Mouse (Mus musculus) B cell, adult 62 days (primary cell): ENCODE results near the gene Hoxd12. TPM values are rescaled to one million over a fixed set of nuclear protein-coding genes. Genes with fewer than 3 reads are reported as not detected.

Source experiments
- total RNA-seq: library from RNA; stranded (reverse); gene quantifications from 4 replicates; pipeline ENCODE4 v1.2.4, GENCODE M21; 2023

Gene Hoxd12
- not detected in 4 replicates for total RNA-seq

GRCm38 (mm10) chr2:74674881-74675665 lies at the start of gene Hoxd12:
Hoxd12 (plus strand) TSS chr2:74675013.

GRCm38 (mm10) chr2:74659507-74660005 lies 15.3 kb upstream of the Hoxd12 start, which contains the start of gene Evx2:
Evx2 (minus strand) TSS chr2:74659557.

DNA sequence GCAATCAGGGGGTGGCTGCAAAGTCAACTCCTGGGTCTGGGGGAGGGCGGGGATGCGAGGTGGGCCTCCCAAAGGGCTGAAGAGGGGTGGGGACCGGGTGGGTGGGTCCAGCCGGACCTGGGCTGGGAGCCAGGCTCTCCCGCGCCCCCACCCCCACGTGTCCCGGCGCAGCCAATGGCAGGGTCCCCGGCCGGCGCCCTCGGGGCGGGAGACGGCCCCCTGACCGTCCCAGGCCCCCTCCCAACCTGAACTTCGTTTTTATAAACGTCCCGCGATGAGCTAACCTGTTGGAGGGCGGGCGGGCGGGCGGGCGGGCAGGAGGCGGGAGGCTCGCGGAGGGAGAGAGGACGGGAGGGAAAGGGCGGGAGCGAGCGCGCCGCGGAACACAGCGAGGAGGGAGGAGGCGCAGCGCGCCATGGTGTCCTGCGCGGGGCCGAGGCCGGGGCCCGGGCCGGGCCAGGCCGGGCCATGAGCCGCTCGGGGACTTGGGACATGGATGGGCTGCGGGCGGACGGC lies 6.9 kb upstream of the Hoxd12 start, which contains the start of gene Hoxd13:
TSS of gene Hoxd13 (plus strand) at position 469 of the 516 bp plus-strand sequence.

DNA sequence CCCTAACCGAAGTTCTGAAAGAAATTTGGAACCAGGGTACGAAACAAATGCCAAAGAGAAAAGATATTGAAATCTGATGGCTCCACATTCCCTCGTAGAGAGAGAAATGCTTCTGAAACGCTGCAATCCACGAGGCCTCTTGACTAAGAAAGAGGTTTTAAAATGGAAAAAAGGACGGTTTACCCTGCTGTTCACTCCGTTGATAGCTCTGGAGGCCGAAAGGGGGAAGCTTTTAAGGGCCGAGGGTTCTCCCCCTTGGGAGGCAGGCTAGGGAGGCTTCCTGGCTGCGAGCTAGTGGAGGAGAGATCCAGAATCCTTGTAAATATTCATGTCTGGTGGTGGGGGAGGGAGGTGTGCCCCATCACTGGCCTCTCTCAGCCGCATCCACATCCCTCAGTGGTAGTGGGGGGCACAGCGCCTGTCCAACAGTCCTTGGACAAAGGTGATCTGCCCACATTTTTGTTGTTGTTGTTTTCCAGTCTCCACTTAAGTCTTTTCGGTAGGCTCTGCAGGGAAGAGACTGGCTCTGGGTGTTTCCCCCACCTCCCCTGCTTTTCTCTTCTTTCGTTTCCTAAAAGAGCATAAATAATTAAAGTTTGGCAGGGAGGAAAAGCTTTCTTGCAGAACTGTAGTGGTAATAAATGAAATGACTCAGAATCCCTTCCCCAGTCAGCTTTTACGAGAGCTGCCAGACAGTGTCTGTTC lies 4.2 kb downstream of the Hoxd12 start, which contains the start of gene Hoxd11:
TSS of gene Hoxd11 (plus strand) at position 667 of the 705 bp plus-strand sequence.

DNA sequence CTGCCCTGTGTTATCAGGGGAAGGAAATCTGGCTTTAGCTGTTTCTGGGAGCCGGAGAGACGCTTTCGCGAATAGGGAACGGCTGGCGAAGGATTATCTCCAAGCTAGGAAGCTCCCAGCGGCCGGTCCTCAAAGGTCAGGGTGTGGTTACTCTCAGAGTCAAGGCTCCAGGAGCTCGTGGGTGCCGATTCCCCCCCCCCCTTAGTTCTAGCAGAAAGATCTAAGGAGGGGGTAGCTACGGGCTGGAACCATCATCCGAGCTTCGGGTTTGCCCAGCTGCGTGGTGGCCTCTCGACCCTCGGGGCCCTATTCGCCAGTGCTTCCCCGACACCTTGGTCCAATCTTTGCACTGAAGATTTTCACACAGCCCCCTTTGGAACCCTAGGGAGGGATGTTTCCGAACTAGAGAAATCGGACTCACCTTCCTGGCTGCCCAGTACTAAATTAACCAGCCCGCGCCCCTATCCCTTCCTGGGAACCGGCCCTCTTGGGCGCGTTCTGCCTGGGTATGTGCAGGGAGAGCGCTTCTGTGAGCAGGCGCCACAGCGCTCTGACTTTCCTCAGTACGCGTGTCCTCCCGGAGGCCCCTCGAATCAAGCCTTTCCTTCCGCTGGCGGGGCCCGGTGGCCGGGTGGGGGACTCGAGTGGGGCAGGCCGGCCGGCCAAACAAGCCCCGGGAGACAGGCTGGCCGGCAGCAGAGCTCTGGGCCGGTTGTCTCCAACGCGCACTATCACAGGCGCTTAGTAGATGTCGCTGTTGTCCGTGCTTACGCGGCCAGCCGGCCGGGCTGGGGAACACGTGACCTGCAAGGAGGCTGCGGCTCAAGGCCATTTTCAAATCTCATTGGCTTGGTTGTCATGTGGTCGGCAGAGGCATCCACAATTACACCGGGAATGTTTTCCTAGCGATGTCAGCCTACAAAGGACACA lies 16.5 kb downstream of the Hoxd12 start, which contains the start of gene Hoxd10:
TSS of gene Hoxd10 (plus strand) at position 903 of the 930 bp plus-strand sequence.

DNA sequence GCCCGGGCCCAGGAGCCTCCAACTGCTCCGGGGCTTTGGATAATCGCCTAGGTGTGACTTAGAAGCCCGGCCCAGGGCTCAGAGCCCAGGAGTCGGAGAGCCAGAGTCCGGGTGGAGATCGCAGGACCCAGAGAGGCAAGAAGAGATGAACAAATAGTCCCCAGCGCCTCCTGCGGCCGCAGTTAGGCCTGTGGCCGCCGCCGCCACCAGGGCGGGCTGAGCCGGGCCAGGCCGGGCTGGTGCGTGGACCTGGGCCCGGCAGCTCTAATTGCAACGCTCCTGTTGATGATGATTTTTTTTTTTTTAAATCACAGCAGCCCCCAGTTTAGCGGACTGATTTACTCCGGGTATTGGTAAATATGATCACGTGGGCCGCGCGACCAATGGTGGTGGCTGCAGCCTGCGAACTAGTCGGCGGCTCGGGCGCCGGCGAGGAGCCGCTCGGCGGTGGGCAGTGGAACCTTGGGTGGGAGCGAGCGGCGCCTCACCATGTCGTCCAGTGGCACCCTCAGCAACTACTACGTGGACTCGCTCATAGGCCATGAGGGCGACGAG lies 22.8 kb downstream of the Hoxd12 start, which contains the start of gene Hoxd9:
TSS of gene Hoxd9 (plus strand) at position 161 of the 555 bp plus-strand sequence.

GRCm38 (mm10) chr2:74704393-74704998 lies 29.7 kb downstream of the Hoxd12 start, which contains the start of gene Hoxd8:
Hoxd8 (plus strand) TSS chr2:74704615.

GRCm38 (mm10) chr2:74711721-74712621 lies 37.2 kb downstream of the Hoxd12 start, which contains the start of the genes Hoxd3 and Hoxd4:
Hoxd3 (plus strand) TSS chr2:74711927.
Hoxd4 (plus strand) TSS chr2:74711929.

GRCm38 (mm10) chr2:74726551-74726950 lies 51.7 kb downstream of the Hoxd12 start, which contains the start of gene Gm28230:
Gm28230 (plus strand) TSS chr2:74726728.

Other genes starting within 250 kb of the Hoxd12 start
- 29.2 to 37.0 TPM (median 30.4 TPM) in 4 replicates for gene Lnpk, start 95.6 kb upstream of the Hoxd12 start, total RNA-seq
- gene Evx2, start 15.5 kb upstream of the Hoxd12 start, total RNA-seq: not detected in 4 replicates
- not detected in 4 replicates for gene Hoxd13, start 6.7 kb upstream of the Hoxd12 start, total RNA-seq
- not detected in 4 replicates for gene Hoxd11, start 4.5 kb downstream of the Hoxd12 start, total RNA-seq
- not detected in 4 replicates for gene Hoxd10, start 16.9 kb downstream of the Hoxd12 start, total RNA-seq
- not detected in 4 replicates for gene Hoxd9, start 22.7 kb downstream of the Hoxd12 start, total RNA-seq
- gene Hoxd8, start 29.6 kb downstream of the Hoxd12 start, total RNA-seq: not detected in 4 replicates
- gene Hoxd3, start 36.9 kb downstream of the Hoxd12 start, total RNA-seq: not detected in 4 replicates
- not detected in 4 replicates for gene Hoxd4, start 36.9 kb downstream of the Hoxd12 start, total RNA-seq
- gene Gm28230, start 51.7 kb downstream of the Hoxd12 start, total RNA-seq: not detected in 4 replicates
- gene Hoxd1, start 88.0 kb downstream of the Hoxd12 start, total RNA-seq: not detected in 4 replicates
- gene Mtx2, start 150.8 kb downstream of the Hoxd12 start, total RNA-seq: 18.7 to 26.4 TPM (median 21.4 TPM) in 4 replicates